Mouse (Mus musculus) stomach, postnatal 0 days (tissue): Measurements from ENCODE around the gene Senp8.

Source experiments
- CTCF ChIP-seq: IDR thresholded peaks from 2 replicates; pipeline ENCODE4 v1.5.1; 2016; ENCODE audit warnings: antibody characterized with exemption, low read depth, mild to moderate bottlenecking, moderate library complexity
- EP300 ChIP-seq: optimal IDR thresholded peaks from 2 replicates; pipeline ENCODE3; 2016; ENCODE audit warnings: antibody characterized with exemption

DNA sequence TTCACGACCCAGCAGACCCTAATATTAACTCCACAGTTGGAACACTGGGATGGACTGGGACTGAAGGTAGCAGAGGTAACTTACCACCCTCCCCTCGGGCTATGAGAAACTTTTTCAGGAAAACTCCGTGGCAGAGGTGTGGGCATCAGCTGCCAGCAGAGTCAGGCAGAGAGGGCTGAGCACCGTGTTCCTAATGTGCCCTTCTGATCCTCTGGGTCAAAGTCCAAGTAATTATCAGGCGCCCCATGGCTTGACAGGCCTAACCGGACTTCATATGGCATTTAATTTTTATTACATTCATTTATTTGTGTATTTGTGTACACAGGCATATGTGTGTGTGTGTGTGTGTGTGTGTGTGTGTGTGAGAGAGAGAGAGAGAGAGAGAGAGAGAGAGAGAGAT, 47.4 kb downstream of the Senp8 start:
- TF ChIP-seq CTCF (no peak), EP300 (no peak)
